ENCODE assay signal across 8 mouse cellular contexts in the genomic region with DNA sequence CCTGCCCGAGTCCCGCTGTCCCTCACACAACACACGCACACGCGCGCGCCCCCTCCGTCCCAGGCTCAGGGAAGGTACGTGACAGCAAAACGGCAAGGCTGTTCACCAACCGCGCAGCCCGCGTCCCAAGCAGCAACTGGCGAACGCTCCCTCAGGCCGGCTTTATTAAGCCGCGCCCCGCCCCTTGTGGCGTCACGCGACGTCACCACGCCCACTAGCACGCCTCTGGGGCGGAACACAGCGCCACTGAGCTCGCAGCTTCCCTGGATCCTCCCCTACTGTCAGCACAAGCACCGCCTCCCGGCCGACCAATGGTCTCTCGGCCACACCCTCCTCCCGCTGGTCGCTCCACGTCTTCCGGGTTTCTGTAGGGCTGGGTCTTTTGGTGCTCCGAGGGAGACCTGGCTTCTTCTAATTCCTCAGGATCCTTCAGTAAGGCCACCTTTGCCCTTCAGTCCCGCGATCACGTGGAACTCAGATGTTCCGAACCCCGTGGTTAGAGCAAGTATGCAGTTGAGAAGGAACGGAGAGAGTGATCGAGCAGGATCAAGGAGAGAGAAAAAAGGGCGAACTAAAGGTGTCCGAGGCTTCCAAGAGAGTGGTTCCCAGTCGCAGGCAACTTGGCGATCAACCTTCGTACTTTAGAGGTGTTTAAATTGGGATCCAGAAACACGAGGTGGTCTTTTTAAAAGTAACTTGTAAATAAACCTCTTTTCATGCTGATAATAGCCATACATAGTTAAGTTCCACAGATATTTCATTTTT. TPM values are rescaled to one million over a fixed set of nuclear protein-coding genes. Genes with fewer than 3 reads are reported as not detected.
DNase-seq lines count a peak whose midpoint lies in the region; ATAC-seq and TF ChIP-seq lines count a peak whose summit lies in the region.

A gene (minus strand): TSS at position 164 of the 765 bp plus-strand sequence.

- H3K27ac ChIP-seq in gastrocnemius, adult 2 months = peak within 1 kb of the TSS; percentile 93
- peak within 1 kb of the TSS; percentile 68 for H3K27ac ChIP-seq in hindbrain, postnatal 0 days
- peak within 1 kb of the TSS; percentile 96 for H3K27ac ChIP-seq in left cerebral cortex, adult 2 months

- under 1% methylated on average over 51 of the region's 51 CpGs for WGBS in hindbrain, postnatal 0 days

- no peaks in the 10 kb centered on the region for H3K4me1 ChIP-seq in hindbrain, postnatal 0 days (ENCODE audit: insufficient read depth, low read length)

- peak within 1 kb of the TSS; percentile 96 for H3K4me3 ChIP-seq in gastrocnemius, adult 2 months
- H3K4me3 ChIP-seq in hindbrain, postnatal 0 days (ENCODE audit: low read length) = peak within 1 kb of the TSS; percentile 71
- peak within 1 kb of the TSS; percentile 87 for H3K4me3 ChIP-seq in left cerebral cortex, adult 2 months

- H3K9me3 ChIP-seq in hindbrain, postnatal 0 days (ENCODE audit: low read length) = no peaks in the 10 kb centered on the region

- peak within 1 kb of the TSS; percentile 98 for H3K4me2 ChIP-seq in hindbrain, postnatal 0 days (ENCODE audit: low read depth, low read length)

- no peaks in the 10 kb centered on the region for H3K36me3 ChIP-seq in hindbrain, postnatal 0 days (ENCODE audit: insufficient read depth, low read length)

- H3K27me3 ChIP-seq in hindbrain, postnatal 0 days (ENCODE audit: insufficient read depth, low read length) = no peaks in the 10 kb centered on the region

- peak; percentile 88 for ATAC-seq in common myeloid progenitor, adult 5-6 weeks (replicated peaks; ENCODE audit: low read depth, poor library complexity, severe bottlenecking)
- ATAC-seq in hindbrain, postnatal 0 days = peak; percentile 100
- ATAC-seq in megakaryocyte, adult 5-6 weeks (ENCODE audit: poor library complexity, severe bottlenecking) = peak; percentile 75

- peak; percentile 26 for TF ChIP-seq CTCF in gastrocnemius, adult 2 months (IDR thresholded peaks at IDR 0.05)
- peak; percentile 72 for TF ChIP-seq CTCF in hindbrain, postnatal 0 days (IDR thresholded peaks at IDR 0.05; ENCODE audit: low read depth)
- peak; percentile 33 for TF ChIP-seq CTCF in left cerebral cortex, adult 2 months (IDR thresholded peaks at IDR 0.05)

- H3K9ac ChIP-seq in hindbrain, postnatal 0 days (replicated peaks; ENCODE audit: low read length) = peak within 1 kb of the TSS; percentile 58

- DNase-seq in ZHBTc4 (ENCODE audit: low read depth, low spot score) = peak; percentile 99
- DNase-seq in gastrocnemius, adult 2 months = peak; percentile 99
- DNase-seq in hindbrain, postnatal 0 days (ENCODE audit: low spot score) = peak; percentile 98
- peak; percentile 99 for DNase-seq in left cerebral cortex, adult 2 months (ENCODE audit: extremely low spot score in 1 of 2, low spot score in 2 of 2)
- peak; percentile 97 to 98 for DNase-seq in right cerebral cortex, adult 2 months (ENCODE audit: low spot score in 2 of 2)
- peak; percentile 99 for DNase-seq in urinary bladder, postnatal 14 days (ENCODE audit: low spot score)

- intact Hi-C loops in gastrocnemius, adult 2 months (cut with DNase I) = loop anchor here (5.0 kb wide), 1 partner anchor 39 kb away; no protein-coding TSS in a partner anchor
- intact Hi-C loops in left cerebral cortex, adult 2 months (cut with DNase I) = loop anchor here (10.0 kb wide), 1 partner anchor 514 kb away; no protein-coding TSS in a partner anchor

RNA-seq across cellular contexts. Expression of the gene that starts here (rescaled TPM):
- 53.3 and 57.7 TPM in 2 replicates for total RNA-seq in common myeloid progenitor, adult 5-6 weeks (2017)
- total RNA-seq in gastrocnemius, adult 2 months (2021) = 10 to 100 TPM; 13.0 to 22.2 TPM
- 3.3 and 4.1 TPM in 2 replicates for total RNA-seq in hindbrain, postnatal 0 days (2014; rRNA removed)
- polyA plus RNA-seq in hindbrain, postnatal 0 days (2015; fragmentation: Nextera tagmentation; extraction: Ambion mirVana) = 3.1 and 4.1 TPM in 2 replicates
- total RNA-seq in left cerebral cortex, adult 2 months (2021) = 10 to 100 TPM; 13.6 to 14.6 TPM
- total RNA-seq in megakaryocyte, adult 5-6 weeks (2015) = 95.3 and 107 TPM in 2 replicates
- 277 and 321 TPM in 2 replicates for total RNA-seq in megakaryocyte, adult 5-6 weeks (2017)

Comparison
In these comparisons a context has a peak if more than half of its experiments do, and no peak if none do; other contexts are left out.
1. Peak in every context shown above with its lines: DNase-seq, ATAC-seq, H3K4me3 ChIP-seq and H3K27ac ChIP-seq.